Mouse (Mus musculus): ENCODE results near the gene Gm14862.

- no peak for TF ChIP-seq CTCF (IDR thresholded peaks at IDR 0.05; ENCODE audit: insufficient read depth, low read depth, low read length)
- no peak for TF ChIP-seq POLR2A (IDR thresholded peaks at IDR 0.05; ENCODE audit: insufficient read depth, low read depth, low read length)
Measured at GRCm38 (mm10) chrX:9227105-9227504, 29.6 kb downstream of the Gm14862 start.

Measured in olfactory bulb, adult 2 months (tissue).